In genomic region chr4:140624087-140624467, GRCm38 (mm10) we compare ENCODE assay signal across 8 mouse cellular contexts. TPM values are rescaled to one million over a fixed set of nuclear protein-coding genes. Genes with fewer than 3 reads are reported as not detected.
DNase-seq lines count a peak whose midpoint lies in the region; ATAC-seq and TF ChIP-seq lines count a peak whose summit lies in the region.

No protein-coding gene starts in this region.

- ATAC-seq in megakaryocyte, adult 5-6 weeks (ENCODE audit: poor library complexity, severe bottlenecking) = no peak
- peak; percentile 13; the same call in 1 of the 2 replicates for ATAC-seq in intestine, embryonic 15.5 days
- ATAC-seq in liver, embryonic 15.5 days (ENCODE audit: insufficient read depth) = no peak
- no peak for ATAC-seq in stomach, postnatal 0 days (ENCODE audit: low FRiP score, low TSS enrichment)

- H3K27ac ChIP-seq in intestine, embryonic 15.5 days = peak overlapping the region; percentile 92
- peak overlapping the region; percentile 29; the same call in 1 of the 2 replicates for H3K27ac ChIP-seq in liver, embryonic 15.5 days (replicated peaks)
- peak overlapping the region; percentile 75 for H3K27ac ChIP-seq in stomach, postnatal 0 days (replicated peaks)

- peaks cover 69% of the 10 kb centered on the region for H3K4me1 ChIP-seq in megakaryocyte, embryonic 14.5 days
- peaks cover 48% of the 10 kb centered on the region for H3K4me1 ChIP-seq in intestine, embryonic 15.5 days (replicated peaks)
- H3K4me1 ChIP-seq in liver, embryonic 15.5 days (replicated peaks) = peaks cover 27% of the 10 kb centered on the region
- H3K4me1 ChIP-seq in stomach, postnatal 0 days (replicated peaks; ENCODE audit: control insufficient read depth, insufficient read depth) = peaks cover 6% of the 10 kb centered on the region; the same call in 1 of the 2 replicates

- WGBS in intestine, embryonic 15.5 days = 8% methylated on average over 10 of the region's 10 CpGs
- 36% methylated on average over 10 of the region's 10 CpGs for WGBS in liver, embryonic 15.5 days (ENCODE audit: insufficient replicate concordance)
- 29% methylated on average over 10 of the region's 10 CpGs for WGBS in stomach, postnatal 0 days

- H3K9ac ChIP-seq in intestine, embryonic 15.5 days = peak overlapping the region; percentile 34
- no peak overlapping the region for H3K9ac ChIP-seq in liver, embryonic 15.5 days
- H3K9ac ChIP-seq in stomach, postnatal 0 days (ENCODE audit: low read length) = peak overlapping the region; percentile 8; the same call in 1 of the 2 replicates

- peak overlapping the region; percentile 53 for H3K4me2 ChIP-seq in intestine, embryonic 15.5 days (replicated peaks)
- H3K4me2 ChIP-seq in liver, embryonic 15.5 days = 0 out of 2 replicates have a peak overlapping the region, but pooled peaks have one; percentile 9
- peak overlapping the region; percentile 39 for H3K4me2 ChIP-seq in stomach, postnatal 0 days (replicated peaks; ENCODE audit: low read depth)

- H3K36me3 ChIP-seq in megakaryocyte, embryonic 14.5 days (replicated peaks; ENCODE audit: low read length) = no peaks in the 10 kb centered on the region
- H3K36me3 ChIP-seq in intestine, embryonic 15.5 days = no peaks in the 10 kb centered on the region
- H3K36me3 ChIP-seq in liver, embryonic 15.5 days (replicated peaks) = no peaks in the 10 kb centered on the region
- H3K36me3 ChIP-seq in stomach, postnatal 0 days (ENCODE audit: control insufficient read depth, insufficient read depth, low read length) = no peaks in the 10 kb centered on the region

- peaks cover 12% of the 10 kb centered on the region for H3K27me3 ChIP-seq in megakaryocyte, embryonic 14.5 days (replicated peaks)
- no peaks in the 10 kb centered on the region for H3K27me3 ChIP-seq in intestine, embryonic 15.5 days (replicated peaks)
- H3K27me3 ChIP-seq in liver, embryonic 15.5 days = no peaks in the 10 kb centered on the region
- H3K27me3 ChIP-seq in stomach, postnatal 0 days (ENCODE audit: control insufficient read depth, insufficient read depth, low read length) = no peaks in the 10 kb centered on the region

- intact Hi-C loops in left cerebral cortex, postnatal 4 days (cut with DNase I) = no loop called here

- TF ChIP-seq CTCF in stomach, postnatal 0 days (IDR thresholded peaks at IDR 0.05; ENCODE audit: low read depth) = peak; percentile 42

- H3K4me3 ChIP-seq in megakaryocyte, embryonic 14.5 days (replicated peaks) = peak overlapping the region; percentile 50
- peak overlapping the region; percentile 17; the same call in 1 of the 2 replicates for H3K4me3 ChIP-seq in intestine, embryonic 15.5 days (replicated peaks)
- H3K4me3 ChIP-seq in liver, embryonic 15.5 days (replicated peaks) = no peak overlapping the region
- H3K4me3 ChIP-seq in stomach, postnatal 0 days (ENCODE audit: low read depth, low read length) = no peak overlapping the region

- no peak for TF ChIP-seq EP300 in stomach, postnatal 0 days (optimal IDR thresholded peaks at IDR 0.05)

- no peak for DNase-seq in stomach, postnatal 0 days (ENCODE audit: low spot score)
- DNase-seq in c-Kit-positive CD71-positive TER-119-positive erythroid progenitor cells, embryonic 14.5 days (ENCODE audit: low spot score) = no peak
- DNase-seq in left cerebral cortex, postnatal 4 days = no peak
- no peak for DNase-seq in Muller cell, postnatal 12 days (ENCODE audit: inconsistent ontology term)

- H3K9me3 ChIP-seq in megakaryocyte, embryonic 14.5 days = no peaks in the 10 kb centered on the region
- H3K9me3 ChIP-seq in intestine, embryonic 15.5 days = no peaks in the 10 kb centered on the region
- H3K9me3 ChIP-seq in liver, embryonic 15.5 days (replicated peaks) = no peaks in the 10 kb centered on the region
- no peaks in the 10 kb centered on the region for H3K9me3 ChIP-seq in stomach, postnatal 0 days (ENCODE audit: control insufficient read depth, low read length)

RNA-seq across cellular contexts. Expression of gene Arhgef10l, which starts 41.7 kb away (rescaled TPM):
- 7.1 and 9.2 TPM in 2 replicates for polyA plus RNA-seq in megakaryocyte, embryonic 14.5 days (2012; ENCODE audit: insufficient read depth, low replicate concordance)
- total RNA-seq in megakaryocyte, adult 5-6 weeks (2015) = 22.8 and 25.3 TPM in 2 replicates
- 72.2 and 83.3 TPM in 2 replicates for total RNA-seq in megakaryocyte, adult 5-6 weeks (2017)
- 15.3 and 16.2 TPM in 2 replicates for polyA plus RNA-seq in intestine, embryonic 15.5 days (2015; fragmentation: Nextera tagmentation; extraction: Ambion mirVana)
- 4.8 and 6.5 TPM in 2 replicates for polyA plus RNA-seq in liver, embryonic 15.5 days (2015; fragmentation: Nextera tagmentation; extraction: Ambion mirVana)
- 11.3 and 12.7 TPM in 2 replicates for polyA plus RNA-seq in stomach, postnatal 0 days (2015; fragmentation: Nextera tagmentation; extraction: Ambion mirVana)
- total RNA-seq in left cerebral cortex, postnatal 4 days (2021) = 10 to 100 TPM; 50.6 to 52.0 TPM

Comparison
In these comparisons a context has a peak if more than half of its experiments do, and no peak if none do; other contexts are left out.
1. H3K4me3 ChIP-seq: peak in megakaryocyte, embryonic 14.5 days (single experiment) and intestine, embryonic 15.5 days (single experiment); none in liver, embryonic 15.5 days (single experiment) and stomach, postnatal 0 days (single experiment).
2. H3K27ac ChIP-seq: peak in every context shown above with its lines; median percentile 92 in intestine, embryonic 15.5 days; 75 in stomach, postnatal 0 days; 29 in liver, embryonic 15.5 days.
3. Peak in every context shown above with its lines, with median percentiles within 50 percentile points of each other: H3K4me2 ChIP-seq.